ENCODE assay signal across 11 mouse cellular contexts in genomic region chr2:168762411-168762815, GRCm38 (mm10). TPM values are rescaled to one million over a fixed set of nuclear protein-coding genes. Genes with fewer than 3 reads are reported as not detected.
DNase-seq lines count a peak whose midpoint lies in the region; ATAC-seq and TF ChIP-seq lines count a peak whose summit lies in the region.
"Had no signal": no experiment of that assay in that cellular context is flagged by ENCODE, and none has a peak within 500 bp of the region (broad histone marks: within the 10 kb centered on the region; RNA-seq: fewer than 3 reads in every experiment).

No protein-coding gene starts in this region.

- H3K36me3 ChIP-seq in forebrain, embryonic 10.5 days (replicated peaks) = peaks cover 27% of the 10 kb centered on the region
- H3K36me3 ChIP-seq in forebrain, postnatal 0 days (ENCODE audit: insufficient read depth) = no peaks in the 10 kb centered on the region
- no peaks in the 10 kb centered on the region for H3K36me3 ChIP-seq in hindbrain, embryonic 12.5 days
- H3K36me3 ChIP-seq in midbrain, embryonic 14.5 days (ENCODE audit: control insufficient read depth, insufficient read depth, low read length) = no peaks in the 10 kb centered on the region

- H3K4me2 ChIP-seq in forebrain, postnatal 0 days (ENCODE audit: low read depth) = no peak overlapping the region; the same call in 1 of the 2 replicates
- H3K4me2 ChIP-seq in hindbrain, embryonic 12.5 days (replicated peaks) = peak overlapping the region; percentile 48
- peak overlapping the region; percentile 97 for H3K4me2 ChIP-seq in midbrain, embryonic 14.5 days (ENCODE audit: low read length)

- H3K27ac ChIP-seq in forebrain, embryonic 10.5 days = peak overlapping the region; percentile 45; the same call in 1 of the 2 replicates
- no peak overlapping the region for H3K27ac ChIP-seq in forebrain, postnatal 0 days (ENCODE audit: low read depth, low read length)
- peak overlapping the region; percentile 52; the same call in 1 of the 2 replicates for H3K27ac ChIP-seq in hindbrain, embryonic 12.5 days
- peak overlapping the region; percentile 50 for H3K27ac ChIP-seq in midbrain, embryonic 14.5 days (replicated peaks; ENCODE audit: low read depth, low read length)

- intact Hi-C loops in left cerebral cortex, postnatal 4 days (cut with DNase I) = loop anchor here (10.0 kb wide), 1 partner anchor 162 kb away; no protein-coding TSS in a partner anchor
- intact Hi-C loops in heart, postnatal 36 days (cut with DNase I) = no loop called here

- no peaks in the 10 kb centered on the region for H3K9me3 ChIP-seq in forebrain, embryonic 10.5 days
- no peaks in the 10 kb centered on the region for H3K9me3 ChIP-seq in forebrain, postnatal 0 days (ENCODE audit: low read length)
- H3K9me3 ChIP-seq in hindbrain, embryonic 12.5 days (replicated peaks) = no peaks in the 10 kb centered on the region
- H3K9me3 ChIP-seq in midbrain, embryonic 14.5 days (ENCODE audit: control insufficient read depth, low read length) = no peaks in the 10 kb centered on the region

- TF ChIP-seq CTCF in forebrain, postnatal 0 days (IDR thresholded peaks at IDR 0.05; ENCODE audit: low read depth) = no peak
- TF ChIP-seq CTCF in brain, embryonic 14.5 days (IDR thresholded peaks at IDR 0.05; ENCODE audit: borderline replicate concordance, extremely low read depth, insufficient read depth, insufficient read length) = no peak

- no peak for TF ChIP-seq POLR2A in brain, embryonic 14.5 days (IDR thresholded peaks at IDR 0.05; ENCODE audit: borderline replicate concordance, extremely low read depth, insufficient read depth, insufficient read length, poor library complexity, severe bottlenecking)

- peaks cover 4% of the 10 kb centered on the region; the same call in 1 of the 2 replicates for H3K27me3 ChIP-seq in forebrain, embryonic 10.5 days (ENCODE audit: poor library complexity, severe bottlenecking)
- peaks cover 43% of the 10 kb centered on the region for H3K27me3 ChIP-seq in forebrain, postnatal 0 days (ENCODE audit: insufficient read depth, low read length)
- H3K27me3 ChIP-seq in hindbrain, embryonic 12.5 days = peaks cover 26% of the 10 kb centered on the region
- peaks cover 9% of the 10 kb centered on the region; the same call in 1 of the 2 replicates for H3K27me3 ChIP-seq in midbrain, embryonic 14.5 days (ENCODE audit: control insufficient read depth, insufficient read depth, low read length)

- WGBS in forebrain, embryonic 10.5 days = under 1% methylated on average over 12 of the region's 12 CpGs
- 3% methylated on average over 12 of the region's 12 CpGs for WGBS in forebrain, postnatal 0 days
- 2% methylated on average over 12 of the region's 12 CpGs for WGBS in hindbrain, embryonic 12.5 days
- WGBS in midbrain, embryonic 14.5 days = under 1% methylated on average over 12 of the region's 12 CpGs

- peaks cover 62% of the 10 kb centered on the region for H3K4me1 ChIP-seq in forebrain, embryonic 10.5 days
- peaks cover 4% of the 10 kb centered on the region; the same call in 1 of the 2 replicates for H3K4me1 ChIP-seq in forebrain, postnatal 0 days (ENCODE audit: insufficient read depth)
- H3K4me1 ChIP-seq in hindbrain, embryonic 12.5 days = peaks cover 43% of the 10 kb centered on the region
- peaks cover 43% of the 10 kb centered on the region for H3K4me1 ChIP-seq in midbrain, embryonic 14.5 days (ENCODE audit: control insufficient read depth, insufficient read depth, low read length)

- ATAC-seq in forebrain, postnatal 0 days = no peak
- no peak for ATAC-seq in hindbrain, embryonic 12.5 days (ENCODE audit: low FRiP score)
- no peak for ATAC-seq in midbrain, embryonic 14.5 days (ENCODE audit: low FRiP score, low TSS enrichment)

- no peak overlapping the region for H3K9ac ChIP-seq in forebrain, postnatal 0 days
- H3K9ac ChIP-seq in hindbrain, embryonic 12.5 days = peak overlapping the region; percentile 32
- H3K9ac ChIP-seq in midbrain, embryonic 14.5 days (replicated peaks; ENCODE audit: low read length) = peak overlapping the region; percentile 36

- peak overlapping the region; percentile 90 for H3K4me3 ChIP-seq in forebrain, embryonic 10.5 days
- H3K4me3 ChIP-seq in forebrain, postnatal 0 days (ENCODE audit: low read depth, low read length) = no peak overlapping the region
- peak overlapping the region; percentile 20 for H3K4me3 ChIP-seq in hindbrain, embryonic 12.5 days
- H3K4me3 ChIP-seq in midbrain, embryonic 14.5 days (replicated peaks; ENCODE audit: low read depth, low read length) = peak overlapping the region; percentile 22

- DNase-seq in forebrain, embryonic 10.5 days (ENCODE audit: extremely low spot score, low spot score) = no peak
- no peak for DNase-seq in forebrain, postnatal 0 days
- DNase-seq in brain, embryonic 14.5 days (ENCODE audit: low read depth) = peak; percentile 46
- peak; percentile 51 for DNase-seq in midbrain, embryonic 14.5 days
- no peak for DNase-seq in cerebellum, adult 11-12 months
- no peak for DNase-seq in left cerebral cortex, postnatal 4 days
- no peak for DNase-seq in heart, postnatal 36 days

RNA-seq across cellular contexts. Expression of gene Sall4, which starts 5.3 kb away (rescaled TPM):
- polyA plus RNA-seq in forebrain, embryonic 10.5 days (2016; fragmentation: Nextera tagmentation; extraction: Ambion mirVana) = 35.3 and 39.1 TPM in 2 replicates
- total RNA-seq in forebrain, postnatal 0 days (2014; rRNA removed) = 0.10 and 0.31 TPM in 2 replicates
- polyA plus RNA-seq in forebrain, postnatal 0 days (2015; fragmentation: Nextera tagmentation; extraction: Ambion mirVana) = 0.05 and 0.06 TPM in 2 replicates
- 1.0 and 1.2 TPM in 2 replicates for polyA plus RNA-seq in brain, embryonic 14.5 days (2012; rRNA removed)
- 2.3 and 3.2 TPM in 2 replicates for polyA plus RNA-seq in hindbrain, embryonic 12.5 days (2016; fragmentation: Nextera tagmentation; extraction: Ambion mirVana)
- 1.8 and 2.6 TPM in 2 replicates for polyA plus RNA-seq in midbrain, embryonic 14.5 days (2014; fragmentation: Nextera tagmentation; extraction: Ambion mirVana)
- not detected for total RNA-seq in left cerebral cortex, postnatal 4 days (2021)
- 1 to 10 TPM; 2.4 to 3.4 TPM for total RNA-seq in heart, postnatal 36 days (2021)
- total RNA-seq: hematopoietic stem cell, adult 5-6 weeks; liver, adult 2 months; neutrophil, adult 5-6 weeks had no signal
- polyA plus RNA-seq: liver, adult 2 months had no signal

RNA-seq across cellular contexts. Expression of gene Atp9a, which starts 20.2 kb away (rescaled TPM):
- 8.7 and 9.0 TPM in 2 replicates for polyA plus RNA-seq in forebrain, embryonic 10.5 days (2016; fragmentation: Nextera tagmentation; extraction: Ambion mirVana)
- total RNA-seq in forebrain, postnatal 0 days (2014; rRNA removed) = 397 and 497 TPM in 2 replicates
- polyA plus RNA-seq in forebrain, postnatal 0 days (2015; fragmentation: Nextera tagmentation; extraction: Ambion mirVana) = 124 and 143 TPM in 2 replicates
- 197 and 302 TPM in 2 replicates for polyA plus RNA-seq in brain, embryonic 14.5 days (2012; rRNA removed)
- polyA plus RNA-seq in hindbrain, embryonic 12.5 days (2016; fragmentation: Nextera tagmentation; extraction: Ambion mirVana) = 50.8 and 54.2 TPM in 2 replicates
- polyA plus RNA-seq in midbrain, embryonic 14.5 days (2014; fragmentation: Nextera tagmentation; extraction: Ambion mirVana) = 79.7 and 85.9 TPM in 2 replicates
- total RNA-seq in left cerebral cortex, postnatal 4 days (2021) = 100 to 1,000 TPM; 448 to 467 TPM
- total RNA-seq in heart, postnatal 36 days (2021) = 10 to 100 TPM; 46.1 to 54.3 TPM

Comparison
In these comparisons a context has a peak if more than half of its experiments do, and no peak if none do; other contexts are left out.
1. DNase-seq: peak in brain, embryonic 14.5 days (single experiment) and midbrain, embryonic 14.5 days (single experiment); none in forebrain, embryonic 10.5 days (single experiment), forebrain, postnatal 0 days (single experiment), cerebellum, adult 11-12 months (single experiment), left cerebral cortex, postnatal 4 days (single experiment) and heart, postnatal 36 days (0 of 2).